Mouse (Mus musculus) stomach, embryonic 14.5 days (tissue): ENCODE measurements at regions not wholly inside any gene's neighbourhood (a gene's known extent, or its start where the extent isn't known, plus 50 kb on each side); places are given as distances from the start of the nearest gene placed in this dataset.

Experiments
- ATAC-seq: fragments of 200-750 bp; cut with Nextera tagmentation; 2 replicates; pipeline ENCODE4 v1.8.0; 2017; ENCODE audit warnings: low read depth, moderate TSS enrichment; ENCODE audit not compliant: insufficient number of reproducible peaks, insufficient read depth, low FRiP score
- H3K27ac ChIP-seq: fragments of 300-500 bp; sonication (generic); 2 replicates; pipeline ENCODE4 v1.5.1; 2014; ENCODE audit warnings: mild to moderate bottlenecking, low read length, moderate library complexity, mixed read lengths
- H3K27me3 ChIP-seq: fragments of 300-500 bp; sonication (generic); 2 replicates; pipeline ENCODE4 v1.6.1; 2014; ENCODE audit warnings: low read length, control low read depth, mixed read lengths; ENCODE audit not compliant: control insufficient read depth, insufficient read depth
- H3K36me3 ChIP-seq: fragments of 300-500 bp; sonication (generic); 2 replicates; pipeline ENCODE4 v1.6.1; 2014; ENCODE audit warnings: mild to moderate bottlenecking, control low read depth, low read length, moderate library complexity, mixed read lengths; ENCODE audit not compliant: control insufficient read depth, insufficient read depth
- H3K4me1 ChIP-seq: fragments of 300-500 bp; sonication (generic); 2 replicates; pipeline ENCODE4 v1.6.1; 2014; ENCODE audit warnings: low read length, control low read depth, mixed read lengths; ENCODE audit not compliant: control insufficient read depth, insufficient read depth
- H3K4me2 ChIP-seq: fragments of 300-500 bp; sonication (generic); replicated peaks from 2 replicates; pipeline ENCODE4 v1.6.1; 2014; ENCODE audit warnings: low read depth, low read length, control low read depth
- H3K4me3 ChIP-seq: fragments of 300-500 bp; sonication (generic); 2 replicates; pipeline ENCODE4 v1.5.1; 2014; ENCODE audit warnings: low read depth, low read length, control low read depth
- H3K9ac ChIP-seq: fragments of 300-500 bp; sonication (generic); replicated peaks from 2 replicates; pipeline ENCODE4 v1.6.1; 2014; ENCODE audit warnings: low read depth, mild to moderate bottlenecking, control low read depth, low read length, moderate library complexity, mixed read lengths
- H3K9me3 ChIP-seq: fragments of 300-500 bp; sonication (generic); 2 replicates; pipeline ENCODE4 v1.6.1; 2016; ENCODE audit warnings: low read depth, low read length, control low read depth; ENCODE audit not compliant: control insufficient read depth
- WGBS: fragments of 180-500 bp; shearing (Covaris S2); extraction: QIAGEN DNeasy Blood & Tissue Kit; methylation state at CpG from one replicate; pipeline ENCODE4 v1.1.7; 2014; 5-methylcytosine and 5-hydroxymethylcytosine counted together

DNA sequence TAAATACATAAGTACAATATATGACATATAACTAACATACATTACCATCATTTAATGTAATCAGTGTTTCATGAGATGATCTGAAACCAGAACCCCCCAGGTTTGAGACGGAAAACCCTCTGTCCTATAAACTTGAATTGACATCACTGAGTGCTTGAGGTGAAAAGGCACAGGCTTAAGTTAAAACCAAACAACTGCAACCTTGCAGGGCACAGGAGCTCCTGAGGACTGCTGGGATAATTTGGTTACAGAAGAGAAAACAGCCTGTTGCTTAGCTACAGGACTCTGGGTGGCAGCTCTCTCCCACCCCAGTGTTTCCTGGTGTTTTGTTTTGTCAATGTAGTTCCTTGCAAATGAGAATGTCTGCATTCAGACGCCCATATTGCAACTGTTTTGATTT is 259.5 kb downstream of the Etv1 start:
- H3K4me2 ChIP-seq, result no peak overlapping the region
- no peak for ATAC-seq
- H3K9me3 ChIP-seq, result no peaks in the 10 kb centered on the region
- H3K4me3 ChIP-seq, result no peak overlapping the region
- H3K4me1 ChIP-seq, result no peaks in the 10 kb centered on the region
- no peaks in the 10 kb centered on the region for H3K27me3 ChIP-seq
- H3K36me3 ChIP-seq, result no peaks in the 10 kb centered on the region
- WGBS, result 38% methylated on average over 2 of the region's 2 CpGs
- H3K27ac ChIP-seq, result no peak overlapping the region
- H3K9ac ChIP-seq, result no peak overlapping the region

- no peaks in the 10 kb centered on the region for H3K27me3 ChIP-seq
- no peak for ATAC-seq
- H3K4me3 ChIP-seq, result no peak overlapping the region
- no peak overlapping the region for H3K9ac ChIP-seq
- no peaks in the 10 kb centered on the region for H3K9me3 ChIP-seq
- no peak overlapping the region for H3K27ac ChIP-seq
- H3K4me1 ChIP-seq, result no peaks in the 10 kb centered on the region
- no peaks in the 10 kb centered on the region for H3K36me3 ChIP-seq
- no peak overlapping the region for H3K4me2 ChIP-seq
Observed at GRCm38 (mm10) chr12:39047126-39047525, 267.9 kb downstream of the Etv1 start.

- Histone ChIP-seq H3K4me3 (no peak overlapping the region), H3K36me3 (no peaks in the 10 kb centered on the region), H3K9me3 (no peaks in the 10 kb centered on the region), H3K4me1 (no peaks in the 10 kb centered on the region), H3K4me2 (no peak overlapping the region), H3K9ac (no peak overlapping the region), H3K27ac (no peak overlapping the region), H3K27me3 (no peaks in the 10 kb centered on the region)
- ATAC-seq, result no peak
- WGBS, result 59% methylated on average over 6 of the region's 6 CpGs
Observed at GRCm38 (mm10) chr12:39048441-39048840, 269.3 kb downstream of the Etv1 start.

GRCm38 (mm10) chr12:39048958-39049357 is 269.8 kb downstream of the Etv1 start:
- peak overlapping the region; percentile 15; the same call in 1 of the 2 replicates for H3K27ac ChIP-seq
- WGBS, result 75% methylated on average over 1 of the region's 1 CpGs
- H3K4me3 ChIP-seq, result no peak overlapping the region
- ATAC-seq, result no peak
- no peak overlapping the region for H3K9ac ChIP-seq
- H3K36me3 ChIP-seq, result no peaks in the 10 kb centered on the region
- no peaks in the 10 kb centered on the region for H3K9me3 ChIP-seq
- H3K4me2 ChIP-seq, result no peak overlapping the region
- no peaks in the 10 kb centered on the region for H3K4me1 ChIP-seq
- H3K27me3 ChIP-seq, result no peaks in the 10 kb centered on the region

DNA sequence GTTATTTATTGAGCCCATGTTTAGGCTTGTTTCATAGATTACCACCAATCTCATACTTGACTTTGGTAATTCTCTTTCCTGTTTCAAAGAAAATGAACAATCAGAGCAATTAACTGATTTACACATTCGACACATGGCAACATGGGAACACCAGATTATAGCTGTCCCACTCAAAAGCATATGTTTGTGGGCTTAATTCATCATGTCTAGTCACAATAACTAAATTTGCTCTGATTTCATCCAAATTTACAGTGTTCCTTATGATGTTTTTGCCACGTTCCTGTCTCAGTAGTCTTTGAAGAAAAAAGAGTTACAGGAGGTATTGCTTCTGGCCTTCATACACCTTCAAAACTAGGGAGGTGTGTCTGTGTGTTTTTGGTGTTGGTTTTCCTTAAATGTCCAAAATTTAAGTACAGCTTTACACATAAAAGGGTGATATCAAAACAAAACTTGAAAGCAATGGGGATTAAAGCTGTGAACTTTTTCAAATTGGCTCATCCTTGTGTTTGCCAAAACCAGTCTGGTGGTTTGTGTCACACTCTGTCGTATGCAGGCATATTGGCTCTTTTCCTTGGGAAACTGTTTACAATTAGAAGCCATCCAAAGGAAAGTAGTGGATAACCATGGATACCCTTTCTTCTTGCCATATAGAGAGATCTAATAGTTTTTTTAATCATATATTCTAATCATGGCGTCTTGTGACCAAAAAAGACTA is 291.3 kb downstream of the Etv1 start:
- H3K27me3 ChIP-seq, result no peaks in the 10 kb centered on the region
- no peak overlapping the region for H3K4me2 ChIP-seq
- H3K9ac ChIP-seq, result no peak overlapping the region
- ATAC-seq, result no peak
- no peaks in the 10 kb centered on the region for H3K36me3 ChIP-seq
- H3K9me3 ChIP-seq, result no peaks in the 10 kb centered on the region
- H3K4me3 ChIP-seq, result no peak overlapping the region
- WGBS, result 73% methylated on average over 4 of the region's 4 CpGs
- no peaks in the 10 kb centered on the region for H3K4me1 ChIP-seq
- no peak overlapping the region for H3K27ac ChIP-seq

DNA sequence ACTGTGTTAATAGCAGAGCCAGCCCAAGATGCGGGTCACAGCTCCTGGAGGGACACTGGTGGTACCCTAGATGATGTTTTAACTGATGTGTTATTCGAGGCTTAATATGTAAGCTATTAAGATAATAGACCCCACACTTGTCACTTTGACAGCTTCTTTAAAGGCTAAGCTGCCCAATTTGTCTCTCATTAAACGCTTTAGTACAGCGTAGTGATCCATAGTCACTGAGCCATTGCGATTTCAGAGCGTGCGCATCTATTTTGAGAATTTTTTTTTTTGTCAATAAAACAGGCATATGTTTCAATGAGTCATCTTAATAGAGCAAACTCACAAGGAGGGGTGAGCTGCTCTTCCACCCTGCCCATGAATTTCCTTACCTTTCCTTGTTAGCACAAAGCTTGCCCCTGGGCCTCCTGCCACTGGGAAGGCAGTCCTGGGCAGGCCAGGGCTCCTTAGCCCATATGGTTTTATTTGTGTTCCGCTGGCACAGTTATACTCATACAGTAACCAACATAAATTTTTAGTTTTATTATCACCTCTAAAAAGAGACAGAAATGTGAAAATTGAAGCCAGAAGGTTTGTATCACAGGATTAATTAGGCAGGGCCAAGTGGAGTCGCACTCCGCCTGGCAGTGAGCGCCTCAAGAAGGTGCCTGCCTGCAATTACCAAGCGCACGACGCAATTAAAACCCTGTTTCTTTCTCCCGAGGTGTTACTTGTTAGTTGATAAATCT is 294.3 kb downstream of the Etv1 start:
- no peaks in the 10 kb centered on the region for H3K9me3 ChIP-seq
- no peak for ATAC-seq
- H3K27me3 ChIP-seq, result no peaks in the 10 kb centered on the region
- no peaks in the 10 kb centered on the region for H3K36me3 ChIP-seq
- H3K4me3 ChIP-seq, result no peak overlapping the region
- H3K9ac ChIP-seq, result no peak overlapping the region
- no peak overlapping the region for H3K4me2 ChIP-seq
- no peak overlapping the region for H3K27ac ChIP-seq
- 84% methylated on average over 15 of the region's 15 CpGs for WGBS
- no peaks in the 10 kb centered on the region for H3K4me1 ChIP-seq

DNA sequence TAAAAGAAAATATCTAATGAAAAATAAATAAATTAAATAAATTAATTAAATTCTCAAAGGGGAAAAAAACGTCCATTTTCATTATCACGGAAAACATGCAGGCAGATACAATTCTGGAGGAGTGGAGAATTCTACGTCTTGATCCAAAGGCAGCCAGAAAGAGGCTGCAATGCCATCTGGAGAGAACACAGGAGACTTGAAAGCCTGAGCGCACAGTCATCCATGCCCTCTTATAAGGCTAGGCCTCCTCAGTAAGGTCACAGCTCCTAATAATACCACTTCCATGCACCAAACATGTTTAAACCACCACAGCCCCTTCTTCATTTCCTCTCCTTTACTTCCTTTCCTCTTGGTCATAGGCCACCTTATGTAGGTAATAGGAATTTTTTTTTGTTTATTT is 307.1 kb downstream of the Etv1 start:
- Histone ChIP-seq H3K4me3 (no peak overlapping the region), H3K27ac (no peak overlapping the region), H3K36me3 (no peaks in the 10 kb centered on the region), H3K4me2 (no peak overlapping the region), H3K27me3 (no peaks in the 10 kb centered on the region), H3K9ac (no peak overlapping the region), H3K4me1 (no peaks in the 10 kb centered on the region), H3K9me3 (no peaks in the 10 kb centered on the region)
- no peak for ATAC-seq
- WGBS, result 90% methylated on average over 4 of the region's 4 CpGs

DNA sequence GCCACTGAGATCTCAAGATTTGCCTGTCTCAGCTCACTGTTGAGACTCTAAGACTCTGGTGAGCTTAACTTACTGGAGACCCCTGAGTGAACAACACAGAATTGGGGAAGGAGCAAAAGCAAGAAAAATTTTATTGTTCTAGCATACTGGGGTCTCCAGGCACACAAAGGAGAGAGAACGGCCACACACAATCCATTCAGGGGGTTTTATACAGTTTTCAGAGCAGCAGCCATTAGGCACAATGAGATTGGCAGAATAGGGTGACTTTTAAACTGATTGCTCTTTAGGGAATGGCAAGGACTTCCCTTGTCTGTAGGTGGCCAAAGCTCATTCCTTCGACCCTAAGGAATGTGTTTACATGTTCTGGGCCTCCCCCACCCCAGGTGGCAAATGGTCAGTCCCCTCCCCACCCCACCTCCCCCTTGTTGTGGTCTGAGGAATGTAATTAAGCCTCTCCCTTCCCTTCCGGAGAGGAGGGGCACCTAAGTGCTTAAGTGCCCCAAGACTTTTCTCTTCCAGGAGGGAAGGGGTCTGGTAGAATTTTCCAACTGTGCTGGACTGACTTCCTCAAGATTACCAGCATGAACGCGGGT is 315.6 kb downstream of the Etv1 start:
- no peaks in the 10 kb centered on the region for H3K27me3 ChIP-seq
- no peak overlapping the region for H3K9ac ChIP-seq
- H3K27ac ChIP-seq, result no peak overlapping the region
- 28% methylated on average over 5 of the region's 5 CpGs for WGBS
- no peak overlapping the region for H3K4me3 ChIP-seq
- H3K9me3 ChIP-seq, result no peaks in the 10 kb centered on the region
- no peaks in the 10 kb centered on the region for H3K4me1 ChIP-seq
- H3K36me3 ChIP-seq, result no peaks in the 10 kb centered on the region
- no peak for ATAC-seq
- H3K4me2 ChIP-seq, result no peak overlapping the region
